Comparison of ENCODE assay signal across 16 mouse cellular contexts in the genomic region with DNA sequence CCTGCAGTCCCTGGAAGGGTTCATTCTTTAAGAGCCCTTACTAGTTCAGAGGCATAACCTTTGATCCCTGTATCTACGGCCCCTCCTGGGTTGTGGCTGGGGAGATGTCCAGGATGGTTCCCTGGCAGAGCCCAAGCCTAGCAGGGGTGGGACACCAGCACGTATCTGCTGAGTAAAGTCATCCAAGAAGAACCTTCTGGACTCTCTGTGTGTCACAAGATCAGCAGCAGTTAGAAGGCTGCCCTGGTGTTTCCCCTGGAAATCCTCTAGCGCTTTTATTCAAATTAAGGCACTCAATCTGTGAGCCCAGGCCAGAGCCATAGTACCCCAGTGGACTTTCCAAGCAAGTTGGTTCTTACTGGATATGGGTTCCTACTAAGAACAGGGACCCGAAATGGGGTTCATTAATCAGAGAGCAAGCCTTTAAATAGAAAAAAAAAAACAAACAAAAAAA.
A peak's percentile ranks its signal among the peaks of the same experiment; 100 is the strongest.
DNase-seq lines count a peak whose midpoint lies in the region; ATAC-seq and TF ChIP-seq lines count a peak whose summit lies in the region.
"Had no signal": no experiment of that assay in that cellular context is flagged by ENCODE, and none has a peak within 500 bp of the region (broad histone marks: within the 10 kb centered on the region; RNA-seq: fewer than 3 reads in every experiment).

No protein-coding gene starts in this region.

- H3K4me1 ChIP-seq in intestine, postnatal 0 days (replicated peaks; ENCODE audit: control insufficient read depth, insufficient read depth, low read length), result no peaks in the 10 kb centered on the region
- no peaks in the 10 kb centered on the region for H3K4me1 ChIP-seq in forebrain, embryonic 16.5 days (replicated peaks; ENCODE audit: control insufficient read depth, insufficient read depth, low read length)
- H3K4me1 ChIP-seq: embryonic facial prominence, embryonic 12.5 days; neural tube, embryonic 13.5 days had no signal

- no peak overlapping the region for H3K27ac ChIP-seq in intestine, postnatal 0 days (ENCODE audit: low read depth, low read length)
- no peak overlapping the region for H3K27ac ChIP-seq in forebrain, embryonic 16.5 days (ENCODE audit: low read length)
- H3K27ac ChIP-seq: embryonic facial prominence, embryonic 12.5 days; heart, embryonic 13.5 days; liver, embryonic 12.5 days; neural tube, embryonic 13.5 days had no signal

- no peak overlapping the region for H3K4me2 ChIP-seq in intestine, postnatal 0 days (replicated peaks; ENCODE audit: low read depth)
- H3K4me2 ChIP-seq in forebrain, embryonic 16.5 days (ENCODE audit: low read length), result no peak overlapping the region
- H3K4me2 ChIP-seq: embryonic facial prominence, embryonic 12.5 days; heart, embryonic 13.5 days; liver, embryonic 12.5 days; neural tube, embryonic 13.5 days had no signal

- DNase-seq in B cell, adult 2 months, result peak; percentile 64 to 66
- DNase-seq in CD4-positive, CD25-positive, alpha-beta regulatory T cell, adult 2 months (ENCODE audit: low read depth, low spot score), result peak; percentile 63
- DNase-seq in spleen, adult 18-20 months, result peak; percentile 22 to 28
- no peak for DNase-seq in right cerebral cortex, postnatal 25 days
- DNase-seq in adrenal gland, postnatal 14 days, result no peak
- DNase-seq: cerebellum, adult 18-20 months; left cerebral cortex, postnatal 4 days had no signal

- no peaks in the 10 kb centered on the region for H3K9me3 ChIP-seq in intestine, postnatal 0 days (ENCODE audit: control insufficient read depth)
- no peaks in the 10 kb centered on the region for H3K9me3 ChIP-seq in forebrain, embryonic 16.5 days (ENCODE audit: control insufficient read depth, low read length)
- H3K9me3 ChIP-seq: embryonic facial prominence, embryonic 12.5 days; heart, embryonic 13.5 days; liver, embryonic 12.5 days; neural tube, embryonic 13.5 days had no signal

- no peaks in the 10 kb centered on the region for H3K36me3 ChIP-seq in intestine, postnatal 0 days (ENCODE audit: control insufficient read depth, insufficient read depth)
- H3K36me3 ChIP-seq in forebrain, embryonic 16.5 days (ENCODE audit: control insufficient read depth, insufficient read depth), result no peaks in the 10 kb centered on the region
- H3K36me3 ChIP-seq: embryonic facial prominence, embryonic 12.5 days; heart, embryonic 13.5 days; liver, embryonic 12.5 days; neural tube, embryonic 13.5 days had no signal

- no peak overlapping the region for H3K4me3 ChIP-seq in intestine, postnatal 0 days (ENCODE audit: low read depth, low read length)
- H3K4me3 ChIP-seq in forebrain, embryonic 16.5 days (replicated peaks; ENCODE audit: low read length), result no peak overlapping the region
- H3K4me3 ChIP-seq: embryonic facial prominence, embryonic 12.5 days; heart, embryonic 13.5 days; liver, embryonic 12.5 days; neural tube, embryonic 13.5 days had no signal

- no peak for TF ChIP-seq CTCF in intestine, postnatal 0 days (IDR thresholded peaks at IDR 0.05; ENCODE audit: low read depth)

- 63% methylated on average over 4 of the region's 4 CpGs for WGBS in intestine, postnatal 0 days
- 79% methylated on average over 4 of the region's 4 CpGs for WGBS in forebrain, embryonic 16.5 days

- H3K9ac ChIP-seq in intestine, postnatal 0 days (ENCODE audit: low read depth, low read length), result no peak overlapping the region
- H3K9ac ChIP-seq in forebrain, embryonic 16.5 days (replicated peaks; ENCODE audit: low read depth, low read length), result no peak overlapping the region
- H3K9ac ChIP-seq: embryonic facial prominence, embryonic 12.5 days; heart, embryonic 13.5 days; liver, embryonic 12.5 days; neural tube, embryonic 13.5 days had no signal

- ATAC-seq in intestine, postnatal 0 days, result peak; percentile 94
- ATAC-seq in forebrain, embryonic 16.5 days, result no peak
- ATAC-seq: liver, embryonic 12.5 days; lung, postnatal 0 days; midbrain, embryonic 16.5 days had no signal

- H3K27me3 ChIP-seq in intestine, postnatal 0 days (replicated peaks; ENCODE audit: control insufficient read depth, insufficient read depth, low read length), result no peaks in the 10 kb centered on the region
- no peaks in the 10 kb centered on the region for H3K27me3 ChIP-seq in forebrain, embryonic 16.5 days (replicated peaks; ENCODE audit: control insufficient read depth, insufficient read depth, low read length)
- H3K27me3 ChIP-seq: embryonic facial prominence, embryonic 12.5 days; heart, embryonic 13.5 days; liver, embryonic 12.5 days; megakaryocyte, embryonic 14.5 days; neural tube, embryonic 13.5 days had no signal

Comparison
In these comparisons a context has a peak if more than half of its experiments do, and no peak if none do; other contexts are left out.
1. DNase-seq: peak in B cell, adult 2 months (2 of 2), CD4-positive, CD25-positive, alpha-beta regulatory T cell, adult 2 months (single experiment) and spleen, adult 18-20 months (2 of 2); none in right cerebral cortex, postnatal 25 days (single experiment) and adrenal gland, postnatal 14 days (single experiment).